Mouse (Mus musculus) kidney, postnatal 36 days (tissue): Measurements from ENCODE around the gene Tmie.

Source experiments
- DNase-seq, 2 experiments: peaks; one replicate each; pipeline ENCODE4 v3.0.0; 2021 to 2022; ENCODE audit warnings: mixed read lengths in 2 of 2

Tmie gene

GRCm38 (mm10) chr9:110888935-110889334 is 9.0 kb upstream of the Tmie start:
- no peak for DNase-seq

- no peak for DNase-seq
These were observed 7.7 kb upstream of the Tmie start for GRCm38 (mm10) chr9:110887388-110888303.

- DNase-seq: peak; percentile 64 to 78
These were observed 2.0 kb upstream of the Tmie start for GRCm38 (mm10) chr9:110881953-110882352.

- peak; percentile 49 to 60 for DNase-seq
These were observed 859 bp upstream of the Tmie start for GRCm38 (mm10) chr9:110880772-110881171.

- peak; percentile 79 to 84 for DNase-seq
These were observed 557 bp downstream of the Tmie start, which contains the start of gene Als2cl for GRCm38 (mm10) chr9:110879191-110879920. TSS of gene Als2cl (plus strand) at chr9:110879870.

- DNase-seq: peak; percentile 88 to 89
These were observed 2.0 kb downstream of the Tmie start for GRCm38 (mm10) chr9:110877888-110878287.

GRCm38 (mm10) chr9:110877353-110877752 is 2.6 kb downstream of the Tmie start:
- DNase-seq: peak in 1 of 2 experiments; percentile 58

- peak; percentile 71 to 78 for DNase-seq
These were observed 4.6 kb downstream of the Tmie start for GRCm38 (mm10) chr9:110875288-110875695.

- no peak for DNase-seq
These were observed 5.2 kb downstream of the Tmie start for GRCm38 (mm10) chr9:110874660-110875191.

- DNase-seq: peak; percentile 76 to 77
These were observed 5.9 kb downstream of the Tmie start for GRCm38 (mm10) chr9:110873681-110874659.

GRCm38 (mm10) chr9:110871030-110871429 is 8.9 kb downstream of the Tmie start:
- peak; percentile 63 to 78 for DNase-seq

- DNase-seq: no peak
These were observed 20.8 kb downstream of the Tmie start for GRCm38 (mm10) chr9:110858967-110859596.

- DNase-seq: no peak
These were observed 21.4 kb downstream of the Tmie start for GRCm38 (mm10) chr9:110858523-110858922.

- peak in 1 of 2 experiments; percentile 41 for DNase-seq
These were observed 22.0 kb downstream of the Tmie start, which contains the start of gene Prss50 for GRCm38 (mm10) chr9:110857781-110858472. TSS of gene Prss50 (plus strand) at chr9:110857967.

GRCm38 (mm10) chr9:110856920-110857319 is 23.0 kb downstream of the Tmie start:
- DNase-seq: peak; percentile 49 to 54

GRCm38 (mm10) chr9:110855903-110856302 is 24.0 kb downstream of the Tmie start:
- DNase-seq: no peak

GRCm38 (mm10) chr9:110849162-110849561 is 30.8 kb downstream of the Tmie start:
- DNase-seq: no peak

- DNase-seq: no peak
These were observed 35.7 kb downstream of the Tmie start, which contains the start of gene Prss46 for GRCm38 (mm10) chr9:110844206-110844605. TSS of gene Prss46 (plus strand) at chr9:110844506.

GRCm38 (mm10) chr9:110841438-110841837 is 38.5 kb downstream of the Tmie start:
- DNase-seq: peak; percentile 27 to 30

GRCm38 (mm10) chr9:110840905-110841304 is 39.0 kb downstream of the Tmie start:
- no peak for DNase-seq

GRCm38 (mm10) chr9:110836112-110836511 is 43.8 kb downstream of the Tmie start:
- DNase-seq: peak in 1 of 2 experiments; percentile 37
